Mouse (Mus musculus) kidney, adult 2 months (tissue): ENCODE data around the gene Mef2d.

Source experiments
- CTCF ChIP-seq: fragments of 200-500 bp; conservative IDR thresholded peaks from 2 replicates; pipeline ENCODE4 v1.5.1; 2011; ENCODE audit warnings: low read depth, mild to moderate bottlenecking, control low read depth, low read length, moderate library complexity, mixed read lengths; ENCODE audit not compliant: insufficient read depth, insufficient read length
- POLR2A ChIP-seq: fragments of 200-500 bp; IDR thresholded peaks from one replicate; pipeline ENCODE4 v1.6.1; 2011; ENCODE audit warnings: low read depth, low read length, control low read depth

- TF ChIP-seq CTCF (no peak), POLR2A (no peak)
These were observed 20.1 kb downstream of the Mef2d start for GRCm38 (mm10) chr3:88162259-88162658.
